Mouse (Mus musculus) mouse embryonic stem cell (cell line): ENCODE measurements around the gene Reln.

Experiments used
- in situ Hi-C, 2 experiments: fragments of 300-500 bp; cut with MboI; formaldehyde crosslinking; loops; 1 replicate in 1 of 2; 3 replicates in 1 of 2; pipeline ENCODE4 v1.14.3; 2019 to 2020; ENCODE audit warnings: low sequenced_read_pairs in 2 of 2, low pct_unique_long_range_greater_than_20kb in 1 of 2, mixed read lengths in 1 of 2; ENCODE audit not compliant: unreplicated experiment in 1 of 2

Reln gene

DNA sequence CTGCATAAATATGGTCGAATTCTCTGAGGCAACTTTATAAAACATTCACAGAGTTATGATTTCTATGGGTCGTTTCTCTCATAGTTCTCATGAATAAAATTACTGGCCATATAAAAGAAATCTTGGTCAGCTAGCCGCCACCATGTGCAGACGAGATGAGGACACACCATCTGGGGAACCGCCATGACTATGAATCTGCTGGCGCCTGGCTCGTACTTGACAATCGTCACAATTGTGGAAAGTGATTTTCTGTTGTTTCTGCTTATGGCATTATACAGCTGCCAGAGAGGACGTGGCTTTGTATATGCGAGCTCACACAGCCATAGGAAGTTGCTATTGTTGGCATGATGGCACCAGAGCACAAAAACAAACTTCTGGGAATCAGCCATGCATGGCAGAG is 31.5 kb downstream of the Reln start:
- in situ Hi-C loops: no loop called here

- in situ Hi-C loops: no loop called here
These were observed 33.5 kb downstream of the Reln start for GRCm38 (mm10) chr5:22311046-22311445.

DNA sequence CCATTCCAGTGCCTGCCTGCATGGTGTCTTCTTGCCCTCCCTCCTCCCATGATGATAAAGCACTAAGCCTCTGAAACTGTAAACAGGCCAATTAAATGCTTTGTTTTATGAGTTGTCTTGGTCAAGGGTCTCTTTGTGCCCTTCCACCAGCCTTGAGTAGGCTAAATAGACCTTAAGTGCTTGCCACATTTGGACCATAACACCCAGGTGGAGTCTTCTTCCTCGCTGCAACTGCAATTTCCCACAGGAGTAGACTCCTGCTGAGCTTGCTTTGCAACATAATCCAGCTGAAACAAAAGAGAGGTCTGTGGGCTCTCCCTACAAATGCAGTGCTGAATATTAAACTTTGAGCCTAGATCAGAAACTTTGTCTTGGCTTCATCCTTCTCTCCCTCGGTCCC is 35.5 kb downstream of the Reln start:
- in situ Hi-C loops: no loop called here

DNA sequence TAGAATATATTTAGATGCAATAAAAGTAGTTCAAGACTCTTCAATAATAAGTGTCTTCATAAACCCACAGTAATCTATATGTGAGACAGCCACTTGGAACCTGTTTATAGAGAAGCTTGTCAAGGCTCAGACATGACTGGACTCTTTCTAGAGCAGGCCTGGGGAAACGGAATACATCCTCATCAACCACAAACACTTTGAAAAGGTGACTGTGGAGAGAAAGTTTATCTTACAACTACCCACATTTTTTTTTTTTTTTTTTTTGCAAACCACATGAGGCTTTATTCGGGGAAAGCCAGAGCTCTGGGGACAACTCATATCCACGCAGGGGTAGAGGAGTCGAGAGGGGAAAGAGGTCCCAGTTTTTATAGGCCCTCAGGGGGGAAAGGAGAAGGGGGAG is 36.6 kb downstream of the Reln start:
- in situ Hi-C loops: no loop called here

- in situ Hi-C loops: no loop called here
These were observed 37.4 kb downstream of the Reln start for GRCm38 (mm10) chr5:22307072-22307471.

- in situ Hi-C loops: no loop called here
These were observed 40.8 kb downstream of the Reln start for GRCm38 (mm10) chr5:22303709-22304108.

GRCm38 (mm10) chr5:22302309-22302708 is 42.2 kb downstream of the Reln start:
- in situ Hi-C loops: no loop called here

GRCm38 (mm10) chr5:22300788-22301187 is 43.7 kb downstream of the Reln start:
- in situ Hi-C loops: no loop called here

GRCm38 (mm10) chr5:22300046-22300445 is 44.5 kb downstream of the Reln start:
- in situ Hi-C loops: no loop called here

DNA sequence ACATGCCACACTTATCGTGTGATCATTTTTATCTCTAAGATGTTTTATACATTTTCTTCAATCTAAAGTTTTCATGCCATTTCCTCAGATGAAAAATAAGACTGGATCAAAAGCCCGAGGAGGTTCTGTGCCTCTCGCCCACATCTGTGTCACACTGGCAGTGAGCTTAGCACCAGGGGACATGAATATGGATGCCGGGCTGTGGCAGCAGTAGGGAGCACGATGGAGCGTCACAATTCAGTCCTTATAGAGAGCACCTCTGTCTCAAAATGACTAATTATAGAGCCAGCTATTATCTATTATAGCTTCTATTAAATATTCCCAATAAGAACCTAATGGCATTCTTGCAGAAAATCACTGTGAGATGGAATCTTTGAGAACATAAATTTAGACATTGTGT is 49.3 kb downstream of the Reln start:
- in situ Hi-C loops: no loop called here

DNA sequence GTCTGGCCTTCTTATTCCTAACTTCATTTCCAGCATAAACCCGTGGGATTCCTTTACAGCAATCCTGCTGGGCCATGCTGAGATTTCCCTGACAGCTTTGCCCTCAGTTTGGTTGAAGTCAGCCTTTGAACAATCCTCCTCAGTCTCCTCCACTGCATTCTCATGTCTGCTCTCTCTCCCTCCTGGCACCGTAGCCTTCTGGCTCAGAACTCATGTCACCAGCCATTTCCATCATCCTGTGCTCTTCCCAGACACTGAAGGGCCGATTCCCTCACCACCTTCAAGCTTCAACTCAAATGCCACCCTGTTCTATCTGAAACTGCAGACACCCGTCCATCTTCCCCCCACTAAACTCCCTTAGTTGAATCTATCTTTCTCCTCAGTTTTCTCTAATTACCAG is 53.1 kb downstream of the Reln start:
- in situ Hi-C loops: no loop called here

DNA sequence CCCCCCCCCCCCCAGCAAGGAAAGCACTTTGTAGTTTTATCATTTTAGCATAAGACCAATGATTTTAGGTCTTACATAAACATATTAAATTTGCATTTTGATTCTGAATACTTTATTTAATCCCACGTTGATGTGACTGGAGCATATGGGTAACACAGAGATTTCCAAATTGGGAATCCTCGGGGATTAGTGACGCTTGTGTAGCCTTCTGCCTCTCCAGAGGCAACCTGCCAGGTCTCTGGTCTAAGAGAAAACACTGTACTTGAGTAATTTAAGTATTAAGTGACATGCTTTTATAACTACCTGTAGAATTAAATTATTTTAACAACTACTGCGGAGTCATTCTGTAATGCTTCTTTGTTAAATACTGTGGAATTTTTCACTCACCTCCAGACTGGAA is 59.1 kb downstream of the Reln start:
- in situ Hi-C loops: no loop called here

DNA sequence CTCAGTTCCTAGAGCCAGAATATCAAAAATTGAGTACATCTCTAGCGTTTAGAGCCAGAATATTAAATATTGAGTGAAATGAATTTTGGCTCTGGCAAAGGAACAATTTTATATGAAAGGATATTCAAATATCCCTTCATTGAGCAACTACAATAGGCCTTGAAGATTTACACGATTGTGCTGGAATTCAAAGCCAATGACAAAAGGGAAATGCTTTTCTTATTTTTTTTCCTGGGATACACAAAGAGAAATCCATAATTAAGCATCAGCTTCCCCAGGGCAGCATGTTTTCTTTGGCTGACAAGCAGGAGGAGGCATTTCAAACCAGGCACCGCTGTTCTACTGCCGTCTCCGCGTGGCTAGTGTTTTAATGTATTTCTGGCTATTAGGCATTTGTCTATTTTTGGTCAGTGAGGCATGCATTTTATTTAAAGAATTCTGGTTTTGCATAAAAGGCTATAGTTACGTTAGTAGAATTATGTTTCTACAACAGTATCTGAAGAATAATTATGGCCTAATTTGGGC is 62.3 kb downstream of the Reln start:
- in situ Hi-C loops: no loop called here

DNA sequence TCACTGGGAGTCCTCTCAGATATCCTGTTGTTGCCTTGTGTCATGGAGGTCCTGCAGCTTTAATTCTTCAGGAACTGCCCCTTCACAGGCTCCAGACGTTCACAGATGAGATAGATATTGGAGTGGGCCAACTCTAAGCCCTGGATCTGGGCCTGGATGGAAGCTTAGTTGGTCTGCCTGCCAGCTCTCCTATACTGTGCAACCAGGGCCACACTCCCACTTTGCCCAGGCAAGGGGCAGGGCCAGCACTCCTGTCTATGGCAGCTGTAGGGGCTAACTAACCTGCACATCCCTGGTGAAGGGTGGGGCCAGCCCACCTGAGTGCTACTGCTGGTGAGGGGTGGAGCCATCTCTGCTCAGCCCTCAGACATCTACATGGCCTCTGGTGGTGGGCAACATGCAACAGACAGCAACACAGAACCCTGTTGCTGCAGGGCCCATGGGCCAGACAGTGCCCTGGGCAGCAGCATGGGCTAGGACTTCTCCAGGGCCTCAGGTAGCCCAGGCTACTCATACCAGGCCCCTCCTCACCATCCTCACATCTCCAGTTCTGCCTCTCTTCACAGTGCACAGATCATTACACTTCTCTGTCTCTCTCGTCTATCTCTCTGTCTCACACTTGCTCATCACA is 63.9 kb downstream of the Reln start:
- in situ Hi-C loops: no loop called here

- in situ Hi-C loops: no loop called here
These were observed 65.3 kb downstream of the Reln start for GRCm38 (mm10) chr5:22279201-22279600.

GRCm38 (mm10) chr5:22274134-22274533 is 70.4 kb downstream of the Reln start:
- in situ Hi-C loops: no loop called here

- in situ Hi-C loops: no loop called here
These were observed 77.8 kb downstream of the Reln start for GRCm38 (mm10) chr5:22266489-22267301.

- in situ Hi-C loops: no loop called here
These were observed 82.1 kb downstream of the Reln start for GRCm38 (mm10) chr5:22262351-22262765.

DNA sequence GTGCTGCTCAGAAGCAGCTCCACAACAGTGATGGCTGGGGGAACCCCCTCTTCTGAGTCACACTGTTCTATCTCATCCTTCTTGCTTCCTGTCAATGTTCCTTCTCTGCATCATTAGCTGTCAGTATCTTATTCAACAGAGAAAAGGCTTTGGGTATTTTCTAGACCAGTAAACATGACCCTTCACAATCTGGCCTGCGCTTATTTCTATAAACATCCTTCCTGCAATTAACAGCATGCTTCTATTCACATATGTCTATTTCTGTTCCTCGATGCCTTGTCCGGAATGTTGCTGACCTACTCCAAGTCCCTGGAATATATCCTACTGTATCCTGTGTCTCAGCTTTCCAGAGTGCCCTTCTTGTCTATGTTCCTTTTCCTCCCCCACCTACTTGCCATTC is 89.2 kb downstream of the Reln start:
- in situ Hi-C loops: no loop called here

- in situ Hi-C loops: no loop called here
These were observed 90.6 kb downstream of the Reln start for GRCm38 (mm10) chr5:22253910-22254309.
